Mouse (Mus musculus) thymus, adult 2 months (tissue): Measurements from ENCODE around the gene Aldh1a1.

Experiments
- CTCF ChIP-seq: fragments of 200-500 bp; IDR thresholded peaks from 2 replicates; pipeline ENCODE4 v1.5.1; 2012; ENCODE audit warnings: mild to moderate bottlenecking, control low read depth, low read length, moderate library complexity, borderline replicate concordance; ENCODE audit not compliant: control insufficient read depth, poor library complexity, insufficient read depth; ENCODE audit errors: extremely low read depth
- POLR2A ChIP-seq: fragments of 200-500 bp; IDR thresholded peaks from 2 replicates; pipeline ENCODE4 v1.6.1; 2012; ENCODE audit warnings: mild to moderate bottlenecking, low read length, control low read depth, moderate library complexity; ENCODE audit not compliant: control insufficient read depth, poor library complexity, insufficient read depth; ENCODE audit errors: extremely low read depth

DNA sequence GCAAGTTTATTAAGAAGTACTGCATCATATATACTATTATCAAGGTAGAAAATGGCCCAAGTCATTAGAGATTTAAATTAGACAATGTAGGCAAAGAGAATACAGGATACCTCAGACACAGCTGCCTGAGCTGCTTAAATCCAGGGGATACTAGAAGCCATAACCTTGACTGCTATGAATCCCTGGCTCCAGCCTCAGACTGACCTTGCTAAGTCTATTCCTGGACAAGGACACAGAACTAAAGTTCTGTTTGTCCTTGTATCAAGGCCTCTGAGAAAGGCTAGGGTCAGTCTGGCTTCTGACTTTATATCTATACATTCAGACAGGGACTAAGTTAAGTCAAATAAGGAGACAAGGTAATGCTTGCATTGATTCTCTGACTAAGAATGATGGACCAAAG is 69.9 kb downstream of the Aldh1a1 start:
- TF ChIP-seq CTCF (no peak), POLR2A (no peak)
